Mouse (Mus musculus) bone marrow macrophage, adult 2 months (primary cell): ENCODE results near the gene Fgd4.

Source experiments
- CTCF ChIP-seq: IDR thresholded peaks from 2 replicates; pipeline ENCODE4 v1.5.1; 2012; ENCODE audit warnings: low read depth, mild to moderate bottlenecking, low read length, moderate library complexity
- POLR2A ChIP-seq: IDR thresholded peaks from 2 replicates; pipeline ENCODE4 v1.6.1; 2012; ENCODE audit warnings: mild to moderate bottlenecking, low read depth, low read length, borderline replicate concordance

DNA sequence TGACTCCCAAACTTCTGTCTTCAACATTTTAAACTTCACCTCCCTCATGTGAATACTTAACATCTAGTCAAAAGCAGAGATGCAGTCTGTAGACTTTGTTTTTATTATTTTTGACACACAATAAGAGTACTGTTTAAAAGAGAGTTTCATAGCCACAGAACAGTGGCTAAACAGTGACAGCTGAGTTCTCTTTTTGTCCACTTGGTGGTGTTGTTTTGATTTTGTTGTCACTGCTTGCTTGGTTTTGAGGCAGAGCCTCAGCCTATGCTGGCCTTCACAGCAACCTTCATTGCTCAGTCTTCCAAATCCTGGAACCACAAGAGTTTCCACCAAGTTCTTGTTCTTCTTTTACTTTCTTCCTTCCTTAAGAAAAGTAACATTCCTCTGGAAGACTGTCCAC lies 3.8 kb downstream of the Fgd4 start:
- TF ChIP-seq POLR2A (no peak), CTCF (no peak)
